Mouse (Mus musculus): ENCODE data around the gene Rnf128. TPM values are rescaled to one million over a fixed set of nuclear protein-coding genes. Genes with fewer than 3 reads are reported as not detected.

The Rnf128 gene
- polyA plus RNA-seq, 1 experiment from 2014 or later, result 8.1 TPM

- WGBS, result 50% methylated on average over 2 of the region's 2 CpGs
- H3K4me1 ChIP-seq, result no peaks in the 10 kb centered on the region
- H3K27me3 ChIP-seq, result peaks cover 7% of the 10 kb centered on the region; the same call in 1 of the 2 replicates
- no peak overlapping the region for H3K4me3 ChIP-seq
- no peak for ATAC-seq (ENCODE audit: insufficient number of reproducible peaks, insufficient read depth, low FRiP score, low TSS enrichment, low read depth)
- H3K36me3 ChIP-seq, result no peaks in the 10 kb centered on the region
- no peaks in the 10 kb centered on the region for H3K9me3 ChIP-seq
- H3K9ac ChIP-seq, result no peak overlapping the region
- no peak overlapping the region for H3K27ac ChIP-seq
- H3K4me2 ChIP-seq, result no peak overlapping the region
Measured at GRCm38 (mm10) chrX:139639744-139640143, 76.6 kb downstream of the Rnf128 start.

GRCm38 (mm10) chrX:139640418-139640817 is 77.3 kb downstream of the Rnf128 start:
- Histone ChIP-seq H3K4me3 (no peak overlapping the region), H3K9me3 (no peaks in the 10 kb centered on the region), H3K9ac (no peak overlapping the region), H3K4me2 (no peak overlapping the region), H3K4me1 (no peaks in the 10 kb centered on the region), H3K36me3 (no peaks in the 10 kb centered on the region), H3K27me3 (peaks cover 7% of the 10 kb centered on the region; the same call in 1 of the 2 replicates), H3K27ac (no peak overlapping the region)
- ATAC-seq (ENCODE audit: insufficient number of reproducible peaks, insufficient read depth, low FRiP score, low TSS enrichment, low read depth), result no peak

GRCm38 (mm10) chrX:139652226-139652625 is 89.1 kb downstream of the Rnf128 start:
- ATAC-seq (ENCODE audit: insufficient number of reproducible peaks, insufficient read depth, low FRiP score, low TSS enrichment, low read depth), result no peak
- no peak overlapping the region for H3K4me3 ChIP-seq
- H3K36me3 ChIP-seq, result no peaks in the 10 kb centered on the region
- H3K4me1 ChIP-seq, result no peaks in the 10 kb centered on the region
- WGBS, result 73% methylated on average over 5 of the region's 5 CpGs
- H3K9ac ChIP-seq, result no peak overlapping the region
- peaks cover 13% of the 10 kb centered on the region; the same call in 1 of the 2 replicates for H3K27me3 ChIP-seq
- no peak overlapping the region for H3K4me2 ChIP-seq
- H3K9me3 ChIP-seq, result no peaks in the 10 kb centered on the region
- no peak overlapping the region for H3K27ac ChIP-seq

GRCm38 (mm10) chrX:139653292-139653691 is 90.2 kb downstream of the Rnf128 start:
- Histone ChIP-seq H3K27me3 (peaks cover 13% of the 10 kb centered on the region; the same call in 1 of the 2 replicates), H3K27ac (no peak overlapping the region), H3K9ac (no peak overlapping the region), H3K4me2 (no peak overlapping the region), H3K36me3 (no peaks in the 10 kb centered on the region), H3K4me1 (no peaks in the 10 kb centered on the region), H3K9me3 (no peaks in the 10 kb centered on the region), H3K4me3 (no peak overlapping the region)
- no peak for ATAC-seq (ENCODE audit: insufficient number of reproducible peaks, insufficient read depth, low FRiP score, low TSS enrichment, low read depth)
- 86% methylated on average over 3 of the region's 3 CpGs for WGBS

GRCm38 (mm10) chrX:139654350-139655063 is 91.4 kb downstream of the Rnf128 start:
- peaks cover 17% of the 10 kb centered on the region; the same call in 1 of the 2 replicates for H3K27me3 ChIP-seq
- no peak overlapping the region for H3K27ac ChIP-seq
- no peak overlapping the region for H3K9ac ChIP-seq
- no peaks in the 10 kb centered on the region for H3K36me3 ChIP-seq
- WGBS, result 73% methylated on average over 5 of the region's 5 CpGs
- no peaks in the 10 kb centered on the region for H3K9me3 ChIP-seq
- H3K4me1 ChIP-seq, result no peaks in the 10 kb centered on the region
- ATAC-seq (ENCODE audit: insufficient number of reproducible peaks, insufficient read depth, low FRiP score, low TSS enrichment, low read depth), result no peak
- H3K4me3 ChIP-seq, result no peak overlapping the region
- no peak overlapping the region for H3K4me2 ChIP-seq

GRCm38 (mm10) chrX:139662111-139662510 is 99.0 kb downstream of the Rnf128 start:
- Histone ChIP-seq H3K36me3 (no peaks in the 10 kb centered on the region), H3K27ac (no peak overlapping the region), H3K4me3 (no peak overlapping the region), H3K9ac (no peak overlapping the region), H3K27me3 (peaks cover 15% of the 10 kb centered on the region; the same call in 1 of the 2 replicates), H3K4me1 (no peaks in the 10 kb centered on the region), H3K4me2 (no peak overlapping the region), H3K9me3 (no peaks in the 10 kb centered on the region)
- no peak for ATAC-seq (ENCODE audit: insufficient number of reproducible peaks, insufficient read depth, low FRiP score, low TSS enrichment, low read depth)
- 62% methylated on average over 1 of the region's 1 CpGs for WGBS

GRCm38 (mm10) chrX:139665829-139666228 is 102.7 kb downstream of the Rnf128 start:
- no peaks in the 10 kb centered on the region for H3K4me1 ChIP-seq
- ATAC-seq (ENCODE audit: insufficient number of reproducible peaks, insufficient read depth, low FRiP score, low TSS enrichment, low read depth), result no peak
- H3K4me3 ChIP-seq, result no peak overlapping the region
- H3K36me3 ChIP-seq, result no peaks in the 10 kb centered on the region
- 71% methylated on average over 2 of the region's 2 CpGs for WGBS
- H3K27ac ChIP-seq, result no peak overlapping the region
- no peak overlapping the region for H3K4me2 ChIP-seq
- H3K27me3 ChIP-seq, result peaks cover 16% of the 10 kb centered on the region; the same call in 1 of the 2 replicates
- H3K9me3 ChIP-seq, result no peaks in the 10 kb centered on the region
- no peak overlapping the region for H3K9ac ChIP-seq

- Histone ChIP-seq H3K27ac (0 out of 2 replicates have a peak overlapping the region, but pooled peaks have one; percentile 16), H3K4me1 (no peaks in the 10 kb centered on the region), H3K4me3 (peak overlapping the region; percentile 54), H3K36me3 (no peaks in the 10 kb centered on the region), H3K9ac (peak overlapping the region; percentile 44), H3K9me3 (no peaks in the 10 kb centered on the region), H3K4me2 (peak overlapping the region; percentile 56), H3K27me3 (peaks cover 18% of the 10 kb centered on the region)
- 21% methylated on average over 8 of the region's 8 CpGs for WGBS
- ATAC-seq (ENCODE audit: insufficient number of reproducible peaks, insufficient read depth, low FRiP score, low TSS enrichment, low read depth), result no peak; the same call in 1 of the 2 replicates
Measured at GRCm38 (mm10) chrX:139684410-139684774, 121.3 kb downstream of the Rnf128 start.

- no peaks in the 10 kb centered on the region for H3K4me1 ChIP-seq
- 18% methylated on average over 43 of the region's 43 CpGs for WGBS
- H3K4me2 ChIP-seq, result peak within 1 kb of the TSS; percentile 59
- no peaks in the 10 kb centered on the region for H3K36me3 ChIP-seq
- peak within 1 kb of the TSS; percentile 54 for H3K4me3 ChIP-seq
- ATAC-seq (ENCODE audit: insufficient number of reproducible peaks, insufficient read depth, low FRiP score, low TSS enrichment, low read depth), result peak; percentile 98
- peak within 1 kb of the TSS; percentile 72 for H3K9ac ChIP-seq
- H3K27me3 ChIP-seq, result peaks cover 18% of the 10 kb centered on the region
- H3K27ac ChIP-seq, result 0 out of 2 replicates have a peak within 1 kb of the TSS, but pooled peaks have one; percentile 16
- H3K9me3 ChIP-seq, result no peaks in the 10 kb centered on the region
Measured at GRCm38 (mm10) chrX:139684775-139685695, 121.9 kb downstream of the Rnf128 start, which contains the start of gene Tbc1d8b. Gene Tbc1d8b (plus strand): TSS chrX:139684996.

GRCm38 (mm10) chrX:139714381-139714780 is 151.3 kb downstream of the Rnf128 start, which contains the start of gene Gm15013:
Gene Gm15013 (minus strand): TSS chrX:139714481.
- Histone ChIP-seq H3K27me3 (no peaks in the 10 kb centered on the region; the same call in 1 of the 2 replicates), H3K4me1 (no peaks in the 10 kb centered on the region), H3K4me3 (no peak within 1 kb of the TSS), H3K9ac (no peak within 1 kb of the TSS), H3K4me2 (no peak within 1 kb of the TSS), H3K27ac (no peak within 1 kb of the TSS), H3K9me3 (no peaks in the 10 kb centered on the region), H3K36me3 (no peaks in the 10 kb centered on the region)
- WGBS, result 97% methylated on average over 8 of the region's 8 CpGs
- ATAC-seq (ENCODE audit: insufficient number of reproducible peaks, insufficient read depth, low FRiP score, low TSS enrichment, low read depth), result no peak

GRCm38 (mm10) chrX:139722350-139722749 is 159.2 kb downstream of the Rnf128 start:
- WGBS, result 92% methylated on average over 2 of the region's 2 CpGs
- Histone ChIP-seq H3K27ac (no peak overlapping the region), H3K9me3 (no peaks in the 10 kb centered on the region), H3K27me3 (peaks cover 4% of the 10 kb centered on the region; the same call in 1 of the 2 replicates), H3K4me2 (no peak overlapping the region), H3K36me3 (no peaks in the 10 kb centered on the region), H3K4me1 (no peaks in the 10 kb centered on the region), H3K9ac (no peak overlapping the region), H3K4me3 (no peak overlapping the region)
- ATAC-seq (ENCODE audit: insufficient number of reproducible peaks, insufficient read depth, low FRiP score, low TSS enrichment, low read depth), result no peak

Data from embryonic facial prominence, embryonic 13.5 days (tissue).